Mouse (Mus musculus): ENCODE results near the gene Mepce. TPM values are rescaled to one million over a fixed set of nuclear protein-coding genes. Genes with fewer than 3 reads are reported as not detected.

Mepce gene
- polyA plus RNA-seq, 1 experiment from 2014 or later, result 17.0 TPM

GRCm38 (mm10) chr5:137748130-137748770, 39.2 kb downstream of the Mepce start:
- 20% methylated on average over 5 of the region's 5 CpGs for WGBS
- peak overlapping the region; percentile 42 for H3K4me3 ChIP-seq (ENCODE audit: low read depth, low read length)
- 0 out of 2 replicates have a peak, but pooled peaks cover 6% of the 10 kb centered on the region for H3K36me3 ChIP-seq (ENCODE audit: control insufficient read depth, insufficient read depth, low read length)
- H3K4me2 ChIP-seq (ENCODE audit: low read depth, low read length), result peak overlapping the region; percentile 98
- H3K4me1 ChIP-seq (ENCODE audit: control insufficient read depth, insufficient read depth, low read length), result peaks cover 23% of the 10 kb centered on the region
- no peaks in the 10 kb centered on the region for H3K9me3 ChIP-seq (ENCODE audit: control insufficient read depth, low read length)
- no peaks in the 10 kb centered on the region for H3K27me3 ChIP-seq (ENCODE audit: control insufficient read depth, insufficient read depth, low read length)
- H3K27ac ChIP-seq (ENCODE audit: low read depth, low read length), result no peak overlapping the region; the same call in 1 of the 2 replicates
- peak overlapping the region; percentile 17; the same call in 1 of the 2 replicates for H3K9ac ChIP-seq (replicated peaks; ENCODE audit: low read depth, low read length)
- no peak for ATAC-seq (ENCODE audit: low read depth)

GRCm38 (mm10) chr5:137747326-137747961, 40.0 kb downstream of the Mepce start:
- ATAC-seq (ENCODE audit: low read depth), result no peak
- Histone ChIP-seq H3K27me3 (ENCODE audit: control insufficient read depth, insufficient read depth, low read length) (no peaks in the 10 kb centered on the region), H3K4me3 (ENCODE audit: low read depth, low read length) (peak overlapping the region; percentile 42), H3K9me3 (ENCODE audit: control insufficient read depth, low read length) (no peaks in the 10 kb centered on the region), H3K36me3 (ENCODE audit: control insufficient read depth, insufficient read depth, low read length) (no peaks in the 10 kb centered on the region), H3K4me2 (ENCODE audit: low read depth, low read length) (peak overlapping the region; percentile 98), H3K4me1 (ENCODE audit: control insufficient read depth, insufficient read depth, low read length) (peaks cover 23% of the 10 kb centered on the region), H3K9ac (replicated peaks; ENCODE audit: low read depth, low read length) (peak overlapping the region; percentile 71), H3K27ac (ENCODE audit: low read depth, low read length) (peak overlapping the region; percentile 55)
- 4% methylated on average over 26 of the region's 26 CpGs for WGBS

- Histone ChIP-seq H3K9ac (replicated peaks; ENCODE audit: low read depth, low read length) (peak overlapping the region; percentile 71), H3K4me3 (ENCODE audit: low read depth, low read length) (peak overlapping the region; percentile 42), H3K4me2 (ENCODE audit: low read depth, low read length) (peak overlapping the region; percentile 98), H3K36me3 (ENCODE audit: control insufficient read depth, insufficient read depth, low read length) (no peaks in the 10 kb centered on the region), H3K4me1 (ENCODE audit: control insufficient read depth, insufficient read depth, low read length) (peaks cover 23% of the 10 kb centered on the region), H3K27me3 (ENCODE audit: control insufficient read depth, insufficient read depth, low read length) (no peaks in the 10 kb centered on the region), H3K27ac (ENCODE audit: low read depth, low read length) (peak overlapping the region; percentile 81), H3K9me3 (ENCODE audit: control insufficient read depth, low read length) (no peaks in the 10 kb centered on the region)
- WGBS, result 2% methylated on average over 16 of the region's 16 CpGs
- ATAC-seq (ENCODE audit: low read depth), result no peak
Measured at GRCm38 (mm10) chr5:137746851-137747325, 40.6 kb downstream of the Mepce start.

GRCm38 (mm10) chr5:137746282-137746850, 41.1 kb downstream of the Mepce start:
- ATAC-seq (ENCODE audit: low read depth), result peak; percentile 9; the same call in 1 of the 2 replicates
- Histone ChIP-seq H3K27me3 (ENCODE audit: control insufficient read depth, insufficient read depth, low read length) (no peaks in the 10 kb centered on the region), H3K9me3 (ENCODE audit: control insufficient read depth, low read length) (no peaks in the 10 kb centered on the region), H3K4me1 (ENCODE audit: control insufficient read depth, insufficient read depth, low read length) (peaks cover 25% of the 10 kb centered on the region), H3K36me3 (ENCODE audit: control insufficient read depth, insufficient read depth, low read length) (no peaks in the 10 kb centered on the region), H3K9ac (replicated peaks; ENCODE audit: low read depth, low read length) (peak overlapping the region; percentile 71), H3K27ac (ENCODE audit: low read depth, low read length) (peak overlapping the region; percentile 81), H3K4me3 (ENCODE audit: low read depth, low read length) (peak overlapping the region; percentile 42), H3K4me2 (ENCODE audit: low read depth, low read length) (peak overlapping the region; percentile 98)
- WGBS, result 0% methylated on average over 20 of the region's 20 CpGs

- 7% methylated on average over 28 of the region's 28 CpGs for WGBS
- no peaks in the 10 kb centered on the region for H3K9me3 ChIP-seq (ENCODE audit: control insufficient read depth, low read length)
- peak; percentile 81 for ATAC-seq (ENCODE audit: low read depth)
Measured at GRCm38 (mm10) chr5:137745214-137746171, 42.0 kb downstream of the Mepce start, which contains the start of gene Tsc22d4. Tsc22d4 (plus strand) TSS chr5:137745730.

GRCm38 (mm10) chr5:137744197-137744596, 43.3 kb downstream of the Mepce start:
- H3K27me3 ChIP-seq (ENCODE audit: control insufficient read depth, insufficient read depth, low read length), result no peaks in the 10 kb centered on the region
- no peak for ATAC-seq (ENCODE audit: low read depth)
- no peak overlapping the region for H3K4me3 ChIP-seq (ENCODE audit: low read depth, low read length)
- H3K9me3 ChIP-seq (ENCODE audit: control insufficient read depth, low read length), result no peaks in the 10 kb centered on the region
- H3K36me3 ChIP-seq (ENCODE audit: control insufficient read depth, insufficient read depth, low read length), result no peaks in the 10 kb centered on the region
- no peak overlapping the region for H3K4me2 ChIP-seq (ENCODE audit: low read depth, low read length)
- 86% methylated on average over 7 of the region's 7 CpGs for WGBS
- H3K27ac ChIP-seq (ENCODE audit: low read depth, low read length), result no peak overlapping the region
- H3K9ac ChIP-seq (replicated peaks; ENCODE audit: low read depth, low read length), result no peak overlapping the region
- peaks cover 38% of the 10 kb centered on the region for H3K4me1 ChIP-seq (ENCODE audit: control insufficient read depth, insufficient read depth, low read length)

More at GRCm38 (mm10) chr5:137745214-137746171, 42.0 kb downstream of the Mepce start, which contains the start of gene Tsc22d4:
- Histone ChIP-seq H3K27ac (ENCODE audit: low read depth, low read length) (peak within 1 kb of the TSS; percentile 81), H3K4me1 (ENCODE audit: control insufficient read depth, insufficient read depth, low read length) (peaks cover 27% of the 10 kb centered on the region), H3K4me2 (ENCODE audit: low read depth, low read length) (peak within 1 kb of the TSS; percentile 98), H3K9ac (replicated peaks; ENCODE audit: low read depth, low read length) (peak within 1 kb of the TSS; percentile 71), H3K4me3 (ENCODE audit: low read depth, low read length) (peak within 1 kb of the TSS; percentile 42), H3K27me3 (ENCODE audit: control insufficient read depth, insufficient read depth, low read length) (no peaks in the 10 kb centered on the region), H3K36me3 (ENCODE audit: control insufficient read depth, insufficient read depth, low read length) (no peaks in the 10 kb centered on the region)

- Histone ChIP-seq H3K4me2 (ENCODE audit: low read depth, low read length) (no peak overlapping the region), H3K9ac (replicated peaks; ENCODE audit: low read depth, low read length) (no peak overlapping the region), H3K9me3 (ENCODE audit: control insufficient read depth, low read length) (no peaks in the 10 kb centered on the region), H3K36me3 (ENCODE audit: control insufficient read depth, insufficient read depth, low read length) (no peaks in the 10 kb centered on the region; the same call in 1 of the 2 replicates), H3K27me3 (ENCODE audit: control insufficient read depth, insufficient read depth, low read length) (no peaks in the 10 kb centered on the region), H3K4me3 (ENCODE audit: low read depth, low read length) (no peak overlapping the region), H3K27ac (ENCODE audit: low read depth, low read length) (no peak overlapping the region), H3K4me1 (ENCODE audit: control insufficient read depth, insufficient read depth, low read length) (peaks cover 41% of the 10 kb centered on the region)
- no peak for ATAC-seq (ENCODE audit: low read depth)
- 94% methylated on average over 6 of the region's 6 CpGs for WGBS
Measured at GRCm38 (mm10) chr5:137742836-137743235, 44.6 kb downstream of the Mepce start.

GRCm38 (mm10) chr5:137742048-137742447, 45.4 kb downstream of the Mepce start:
- WGBS, result 72% methylated on average over 10 of the region's 10 CpGs
- peak overlapping the region; percentile 83; the same call in 1 of the 2 replicates for H3K9ac ChIP-seq (replicated peaks; ENCODE audit: low read depth, low read length)
- no peak overlapping the region for H3K27ac ChIP-seq (ENCODE audit: low read depth, low read length)
- H3K4me1 ChIP-seq (ENCODE audit: control insufficient read depth, insufficient read depth, low read length), result peaks cover 37% of the 10 kb centered on the region
- H3K27me3 ChIP-seq (ENCODE audit: control insufficient read depth, insufficient read depth, low read length), result no peaks in the 10 kb centered on the region
- H3K36me3 ChIP-seq (ENCODE audit: control insufficient read depth, insufficient read depth, low read length), result peaks cover 2% of the 10 kb centered on the region; the same call in 1 of the 2 replicates
- no peak for ATAC-seq (ENCODE audit: low read depth)
- peak overlapping the region; percentile 90 for H3K4me2 ChIP-seq (ENCODE audit: low read depth, low read length)
- peak overlapping the region; percentile 70; the same call in 1 of the 2 replicates for H3K4me3 ChIP-seq (ENCODE audit: low read depth, low read length)
- H3K9me3 ChIP-seq (ENCODE audit: control insufficient read depth, low read length), result no peaks in the 10 kb centered on the region

Data from neural tube, embryonic 14.5 days (tissue).